ENCODE assay signal across 30 mouse cellular contexts in the genomic region with DNA sequence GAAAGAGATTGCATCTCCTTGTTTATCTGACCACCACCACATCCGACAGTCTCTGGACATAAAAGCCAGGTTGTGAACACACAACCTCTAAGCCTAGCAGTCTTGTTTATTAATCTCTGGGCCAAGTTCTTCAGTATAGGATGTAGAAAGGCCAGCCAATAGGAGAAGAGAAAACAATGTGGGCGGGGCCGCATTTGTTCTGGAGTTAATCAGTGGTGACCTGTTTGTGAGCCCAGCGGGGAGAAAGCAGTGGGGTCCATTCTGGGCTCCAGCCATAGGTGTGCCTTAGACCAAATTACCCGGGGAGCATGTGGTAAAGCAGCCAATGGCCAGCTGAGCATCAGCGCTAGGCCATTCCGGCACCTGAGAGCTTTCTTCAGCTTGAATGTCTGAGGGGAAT. TPM values are rescaled to one million over a fixed set of nuclear protein-coding genes. Genes with fewer than 3 reads are reported as not detected.
DNase-seq lines count a peak whose midpoint lies in the region; ATAC-seq lines count a peak whose summit lies in the region.
"Had no signal": no experiment of that assay in that cellular context is flagged by ENCODE, and none has a peak within 500 bp of the region (broad histone marks: within the 10 kb centered on the region; RNA-seq: fewer than 3 reads in every experiment).

No protein-coding gene starts in this region.

- peaks cover 11% of the 10 kb centered on the region for H3K36me3 ChIP-seq in midbrain, embryonic 10.5 days
- no peaks in the 10 kb centered on the region for H3K36me3 ChIP-seq in midbrain, embryonic 16.5 days (ENCODE audit: control insufficient read depth, insufficient read depth, low read length)
- H3K36me3 ChIP-seq in embryonic facial prominence, embryonic 14.5 days (ENCODE audit: control insufficient read depth, insufficient read depth, low read length), result peaks cover 13% of the 10 kb centered on the region
- H3K36me3 ChIP-seq in stomach, embryonic 16.5 days (ENCODE audit: control insufficient read depth, insufficient read depth, low read length), result no peaks in the 10 kb centered on the region
- H3K36me3 ChIP-seq: stomach, embryonic 15.5 days had no signal

- H3K27me3 ChIP-seq in midbrain, embryonic 10.5 days (ENCODE audit: low read depth, poor library complexity, severe bottlenecking), result peaks cover 23% of the 10 kb centered on the region
- H3K27me3 ChIP-seq in midbrain, embryonic 16.5 days (ENCODE audit: control insufficient read depth, insufficient read depth, low read depth, low read length), result no peaks in the 10 kb centered on the region
- H3K27me3 ChIP-seq in embryonic facial prominence, embryonic 14.5 days (replicated peaks; ENCODE audit: control insufficient read depth, insufficient read depth, low read length), result no peaks in the 10 kb centered on the region
- H3K27me3 ChIP-seq in stomach, embryonic 16.5 days (ENCODE audit: control insufficient read depth, insufficient read depth, low read length), result no peaks in the 10 kb centered on the region
- H3K27me3 ChIP-seq: hindbrain, embryonic 15.5 days; midbrain, embryonic 13.5 days; neural tube, embryonic 12.5 days; stomach, embryonic 15.5 days had no signal

- 0 out of 2 replicates have a peak overlapping the region, but pooled peaks have one; percentile 23 for H3K27ac ChIP-seq in midbrain, embryonic 10.5 days (replicated peaks)
- no peak overlapping the region for H3K27ac ChIP-seq in midbrain, embryonic 16.5 days (ENCODE audit: low read length)
- H3K27ac ChIP-seq in embryonic facial prominence, embryonic 14.5 days (replicated peaks; ENCODE audit: low read depth, low read length), result no peak overlapping the region
- 0 out of 2 replicates have a peak overlapping the region, but pooled peaks have one; percentile 81 for H3K27ac ChIP-seq in stomach, embryonic 16.5 days (ENCODE audit: low read length)
- H3K27ac ChIP-seq: heart, embryonic 15.5 days; hindbrain, embryonic 15.5 days; midbrain, embryonic 13.5 days; neural tube, embryonic 12.5 days had no signal

- ATAC-seq in midbrain, embryonic 16.5 days, result no peak
- no peak for ATAC-seq in embryonic facial prominence, embryonic 14.5 days (ENCODE audit: low read depth)
- ATAC-seq in stomach, embryonic 16.5 days (ENCODE audit: insufficient read depth, low FRiP score), result no peak
- ATAC-seq: liver, postnatal 0 days had no signal

- peaks cover 29% of the 10 kb centered on the region for H3K4me1 ChIP-seq in midbrain, embryonic 10.5 days
- peaks cover 20% of the 10 kb centered on the region for H3K4me1 ChIP-seq in midbrain, embryonic 16.5 days (ENCODE audit: control insufficient read depth, insufficient read depth, low read length)
- H3K4me1 ChIP-seq in embryonic facial prominence, embryonic 14.5 days (ENCODE audit: control insufficient read depth, insufficient read depth, low read length), result peaks cover 12% of the 10 kb centered on the region
- H3K4me1 ChIP-seq in stomach, embryonic 16.5 days (ENCODE audit: control insufficient read depth, insufficient read depth, low read length), result peaks cover 37% of the 10 kb centered on the region

- H3K9me3 ChIP-seq in midbrain, embryonic 10.5 days (replicated peaks), result no peaks in the 10 kb centered on the region
- no peaks in the 10 kb centered on the region for H3K9me3 ChIP-seq in midbrain, embryonic 16.5 days (replicated peaks; ENCODE audit: control insufficient read depth, low read length, poor library complexity, severe bottlenecking)
- H3K9me3 ChIP-seq in embryonic facial prominence, embryonic 14.5 days (ENCODE audit: control insufficient read depth, low read length), result no peaks in the 10 kb centered on the region
- H3K9me3 ChIP-seq in stomach, embryonic 16.5 days (replicated peaks; ENCODE audit: control insufficient read depth, low read length), result no peaks in the 10 kb centered on the region
- H3K9me3 ChIP-seq: heart, embryonic 15.5 days; hindbrain, embryonic 15.5 days; midbrain, embryonic 13.5 days; neural tube, embryonic 12.5 days; stomach, embryonic 15.5 days had no signal

- DNase-seq in embryo, embryonic 11 days, result peak; percentile 27
- no peak for DNase-seq in embryo, embryonic 9.5 days (ENCODE audit: extremely low spot score)
- peak; percentile 24 for DNase-seq in midbrain, embryonic 10.5 days (ENCODE audit: low spot score)
- DNase-seq in embryonic facial prominence, embryonic 14.5 days (ENCODE audit: low spot score), result peak; percentile 6
- DNase-seq in cerebellum, adult 8-10 months, result no peak
- DNase-seq in adrenal gland, adult 18-20 months (ENCODE audit: low spot score in 2 of 2), result no peak
- DNase-seq: heart, postnatal 36 days; kidney, adult 2 months; kidney, postnatal 25 days; liver; liver, postnatal 0 days; lung, postnatal 10 days; right cerebral cortex, adult 18-20 months; right cerebral cortex, postnatal 4 days; thymus, adult 2 months; thymus, postnatal 4 days had no signal

- no peak overlapping the region for H3K9ac ChIP-seq in midbrain, embryonic 16.5 days (ENCODE audit: low read depth, low read length)
- H3K9ac ChIP-seq in embryonic facial prominence, embryonic 14.5 days (ENCODE audit: low read depth, low read length), result no peak overlapping the region
- no peak overlapping the region for H3K9ac ChIP-seq in stomach, embryonic 16.5 days (ENCODE audit: low read length)
- H3K9ac ChIP-seq: heart, embryonic 15.5 days; liver, postnatal 0 days; midbrain, embryonic 13.5 days; neural tube, embryonic 12.5 days; stomach, embryonic 15.5 days had no signal

- no peak overlapping the region for H3K4me3 ChIP-seq in midbrain, embryonic 10.5 days
- no peak overlapping the region for H3K4me3 ChIP-seq in midbrain, embryonic 16.5 days (ENCODE audit: low read depth, low read length)
- H3K4me3 ChIP-seq in embryonic facial prominence, embryonic 14.5 days (ENCODE audit: low read depth, low read length), result no peak overlapping the region
- H3K4me3 ChIP-seq in stomach, embryonic 16.5 days (replicated peaks; ENCODE audit: low read length), result no peak overlapping the region
- H3K4me3 ChIP-seq: heart, embryonic 15.5 days; hindbrain, embryonic 15.5 days; midbrain, embryonic 13.5 days; neural tube, embryonic 12.5 days; stomach, embryonic 15.5 days had no signal

- no peak overlapping the region for H3K4me2 ChIP-seq in midbrain, embryonic 16.5 days (ENCODE audit: low read length)
- no peak overlapping the region for H3K4me2 ChIP-seq in embryonic facial prominence, embryonic 14.5 days (ENCODE audit: low read depth, low read length)
- no peak overlapping the region for H3K4me2 ChIP-seq in stomach, embryonic 16.5 days (ENCODE audit: low read depth, low read length)
- H3K4me2 ChIP-seq: stomach, embryonic 15.5 days had no signal

- 47% methylated on average over 7 of the region's 7 CpGs for WGBS in midbrain, embryonic 10.5 days
- 52% methylated on average over 7 of the region's 7 CpGs for WGBS in midbrain, embryonic 16.5 days
- 45% methylated on average over 7 of the region's 7 CpGs for WGBS in embryonic facial prominence, embryonic 14.5 days
- WGBS in stomach, embryonic 16.5 days, result 46% methylated on average over 7 of the region's 7 CpGs

RNA-seq across cellular contexts. Expression of gene Gm13889, which starts 18.0 kb away (rescaled TPM):
- polyA plus RNA-seq in midbrain, embryonic 10.5 days (2016; fragmentation: Nextera tagmentation; extraction: Ambion mirVana), result 1.4 and 1.6 TPM in 2 replicates
- polyA plus RNA-seq in midbrain, embryonic 16.5 days (2015; fragmentation: Nextera tagmentation; extraction: Ambion mirVana), result 5.3 and 5.8 TPM in 2 replicates
- polyA plus RNA-seq in embryonic facial prominence, embryonic 14.5 days (2014; fragmentation: Nextera tagmentation; extraction: Ambion mirVana), result 6.9 and 10.6 TPM in 2 replicates
- 11.1 and 12.6 TPM in 2 replicates for polyA plus RNA-seq in stomach, embryonic 16.5 days (2015; fragmentation: Nextera tagmentation; extraction: Ambion mirVana)
- total RNA-seq in adrenal gland, adult 18-20 months (2021), result 10 to 100 TPM; 68.0 to 79.5 TPM
- total RNA-seq: megakaryocyte progenitor cell, adult 5-6 weeks had no signal

RNA-seq across cellular contexts. Expression of gene Gm27027, which starts 21.1 kb away (rescaled TPM):
- not detected in 2 replicates for polyA plus RNA-seq in midbrain, embryonic 10.5 days (2016; fragmentation: Nextera tagmentation; extraction: Ambion mirVana)
- not detected in 2 replicates for polyA plus RNA-seq in midbrain, embryonic 16.5 days (2015; fragmentation: Nextera tagmentation; extraction: Ambion mirVana)
- not detected in 2 replicates for polyA plus RNA-seq in embryonic facial prominence, embryonic 14.5 days (2014; fragmentation: Nextera tagmentation; extraction: Ambion mirVana)
- not detected in 2 replicates for polyA plus RNA-seq in stomach, embryonic 16.5 days (2015; fragmentation: Nextera tagmentation; extraction: Ambion mirVana)
- total RNA-seq in adrenal gland, adult 18-20 months (2021), result not detected
- total RNA-seq: adrenal gland, postnatal 10 days; heart, postnatal 36 days; layer of hippocampus, adult 8-10 months; megakaryocyte progenitor cell, adult 5-6 weeks had no signal
- polyA plus RNA-seq: cortical plate, adult 2 months; forebrain, embryonic 11.5 days; gonadal fat pad, adult 2 months; heart, embryonic 15.5 days; hindbrain, embryonic 15.5 days; intestine, embryonic 14.5 days; kidney, adult 2 months; liver, postnatal 0 days; midbrain, embryonic 13.5 days; neural tube, embryonic 12.5 days; stomach, embryonic 15.5 days; thymus, adult 2 months had no signal

RNA-seq across cellular contexts. Expression of gene Alkbh3, which starts 35.6 kb away (rescaled TPM):
- 47.8 and 51.5 TPM in 2 replicates for polyA plus RNA-seq in midbrain, embryonic 10.5 days (2016; fragmentation: Nextera tagmentation; extraction: Ambion mirVana)
- 46.2 and 46.4 TPM in 2 replicates for polyA plus RNA-seq in midbrain, embryonic 16.5 days (2015; fragmentation: Nextera tagmentation; extraction: Ambion mirVana)
- polyA plus RNA-seq in embryonic facial prominence, embryonic 14.5 days (2014; fragmentation: Nextera tagmentation; extraction: Ambion mirVana), result 53.8 and 69.8 TPM in 2 replicates
- polyA plus RNA-seq in stomach, embryonic 16.5 days (2015; fragmentation: Nextera tagmentation; extraction: Ambion mirVana), result 62.2 and 68.0 TPM in 2 replicates
- 10 to 100 TPM; 43.4 to 58.2 TPM for total RNA-seq in adrenal gland, adult 18-20 months (2021)

Comparison
In these comparisons a context has a peak if more than half of its experiments do, and no peak if none do; other contexts are left out.
1. DNase-seq: peak in embryo, embryonic 11 days (single experiment), midbrain, embryonic 10.5 days (single experiment) and embryonic facial prominence, embryonic 14.5 days (single experiment); none in embryo, embryonic 9.5 days (single experiment), cerebellum, adult 8-10 months (single experiment) and adrenal gland, adult 18-20 months (0 of 2).
2. H3K27ac ChIP-seq: peak in midbrain, embryonic 10.5 days (single experiment) and stomach, embryonic 16.5 days (single experiment); none in midbrain, embryonic 16.5 days (single experiment) and embryonic facial prominence, embryonic 14.5 days (single experiment).